ENCODE assay signal across 21 mouse cellular contexts in genomic region chr2:71002509-71002908, GRCm38 (mm10).
"Had no signal": no experiment of that assay in that cellular context is flagged by ENCODE, and none has a peak within 500 bp of the region (broad histone marks: within the 10 kb centered on the region; RNA-seq: fewer than 3 reads in every experiment).

No protein-coding gene starts in this region.

- H3K27ac ChIP-seq: kidney, postnatal 0 days; layer of hippocampus, adult 2 months; limb, embryonic 10.5 days; limb, embryonic 13.5 days; liver, embryonic 12.5 days; liver, embryonic 15.5 days; lung, embryonic 15.5 days; stomach, embryonic 15.5 days had no signal

- H3K4me2 ChIP-seq: limb, embryonic 13.5 days; liver, embryonic 12.5 days; liver, embryonic 15.5 days; lung, embryonic 15.5 days; midbrain, embryonic 11.5 days; stomach, embryonic 15.5 days had no signal

- H3K4me1 ChIP-seq: limb, embryonic 10.5 days; lung, embryonic 15.5 days; stomach, embryonic 15.5 days had no signal

- H3K9me3 ChIP-seq: limb, embryonic 10.5 days; limb, embryonic 13.5 days; liver, embryonic 12.5 days; liver, embryonic 15.5 days; lung, embryonic 15.5 days; stomach, embryonic 15.5 days had no signal

- ATAC-seq: liver, embryonic 12.5 days had no signal

- H3K9ac ChIP-seq: limb, embryonic 13.5 days; liver, embryonic 12.5 days; liver, embryonic 15.5 days; lung, embryonic 15.5 days; stomach, embryonic 15.5 days had no signal

- H3K36me3 ChIP-seq: limb, embryonic 10.5 days; limb, embryonic 13.5 days; liver, embryonic 12.5 days; liver, embryonic 15.5 days; lung, embryonic 15.5 days; stomach, embryonic 15.5 days had no signal

- H3K27me3 ChIP-seq: limb, embryonic 13.5 days; liver, embryonic 12.5 days; liver, embryonic 15.5 days; lung, embryonic 15.5 days; stomach, embryonic 15.5 days had no signal

- H3K4me3 ChIP-seq: layer of hippocampus, adult 2 months; limb, embryonic 10.5 days; limb, embryonic 13.5 days; liver, embryonic 12.5 days; liver, embryonic 15.5 days; lung, embryonic 15.5 days; stomach, embryonic 15.5 days had no signal

- DNase-seq: kidney, adult 11 months; kidney, adult 9 months; kidney, postnatal 25 days; layer of hippocampus, adult 9-11 months; liver; lung, adult 18-20 months; lung, postnatal 10 days; lung, postnatal 36 days; midbrain, embryonic 14.5 days; right cerebral cortex, postnatal 4 days; thymus, adult 18-20 months; thymus, postnatal 36 days had no signal
